Mouse (Mus musculus) neutrophil, adult 5-6 weeks (primary cell): ENCODE data around the gene Cd63. TPM values are rescaled to one million over a fixed set of nuclear protein-coding genes. Genes with fewer than 3 reads are reported as not detected.
A peak's percentile ranks its signal among the peaks of the same experiment; 100 is the strongest.

ENCODE experiments used
- ATAC-seq: fragments of 151-379, 151-347 bp; 2 replicates; pipeline ENCODE4 v1.8.0; 2017; ENCODE audit warnings: mild to moderate bottlenecking, moderate TSS enrichment; ENCODE audit not compliant: insufficient number of reproducible peaks, poor library complexity, low FRiP score, severe bottlenecking; ENCODE audit errors: extremely low read depth
- total RNA-seq: library from RNA; stranded (forward); fragments of 200-1000 nt; gene quantifications from 2 replicates; pipeline ENCODE4 v1.2.3, GENCODE M21; 2017

Cd63 gene
- total RNA-seq, 1 experiment from 2014 or later, result 30.5 TPM

DNA sequence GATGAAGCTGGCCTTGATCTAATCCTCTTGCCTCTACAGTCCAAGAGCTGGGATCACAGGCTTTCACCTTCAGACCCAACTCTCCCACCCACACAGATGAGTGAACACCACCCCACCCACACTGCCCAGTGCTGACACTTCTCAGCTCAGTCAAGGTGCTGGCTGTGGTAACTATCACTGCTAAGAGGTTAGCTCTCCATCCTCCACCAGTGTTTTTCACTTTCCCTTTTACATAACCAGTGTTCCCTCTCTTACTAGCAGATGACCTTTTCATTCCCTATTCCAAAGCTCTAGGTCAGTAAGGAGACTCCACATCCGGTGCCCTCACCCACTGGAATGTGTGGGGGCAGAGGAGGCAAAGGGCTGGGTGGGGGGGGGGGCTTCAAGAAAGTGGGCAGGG, 20.5 kb downstream of the Cd63 start:
- no peak for ATAC-seq

DNA sequence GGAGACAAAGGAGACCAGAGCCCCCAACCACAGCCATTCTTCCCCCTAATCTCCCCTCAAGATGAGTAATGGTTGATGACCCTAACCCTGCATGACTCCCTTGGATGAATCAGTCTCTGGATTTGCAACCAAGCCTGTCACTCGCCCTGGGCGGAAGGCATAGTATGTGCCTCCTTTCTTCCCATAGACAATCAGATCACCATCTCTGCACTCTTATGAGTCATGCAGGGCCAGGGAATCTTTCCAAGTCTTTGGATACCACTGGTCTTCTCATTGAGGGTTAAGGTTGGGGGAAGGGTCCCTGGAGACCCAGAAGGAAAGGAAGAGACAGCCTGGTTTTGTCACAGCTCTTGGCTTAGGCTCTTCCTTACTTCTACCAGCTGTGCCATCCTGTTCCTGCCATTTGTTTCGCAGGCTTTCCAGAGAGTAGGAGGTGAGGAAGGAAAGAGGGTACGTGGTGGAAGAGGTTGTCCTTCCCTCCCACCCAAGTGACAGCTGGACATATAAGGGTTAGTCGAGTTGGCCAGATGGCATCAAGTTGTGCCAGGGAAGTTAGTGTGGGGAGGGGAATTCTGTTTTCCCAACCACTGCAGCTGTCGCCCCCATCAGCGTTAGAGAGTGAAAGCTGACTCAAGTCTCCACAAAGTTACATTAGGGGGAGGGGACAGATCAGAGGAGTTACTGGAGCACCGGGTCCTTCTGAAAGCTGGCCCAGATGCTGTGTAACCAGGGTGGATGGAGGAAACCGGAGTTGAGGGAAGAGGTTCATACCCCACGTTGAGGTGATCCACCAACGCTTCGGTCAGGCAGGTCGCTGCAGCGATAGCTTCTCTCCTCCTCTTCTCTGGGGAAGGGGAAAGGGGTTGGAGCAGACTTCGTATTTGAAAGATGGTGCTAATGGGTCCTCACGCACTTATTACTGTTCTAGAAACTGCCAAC, 21.4 kb downstream of the Cd63 start:
- no peak for ATAC-seq

DNA sequence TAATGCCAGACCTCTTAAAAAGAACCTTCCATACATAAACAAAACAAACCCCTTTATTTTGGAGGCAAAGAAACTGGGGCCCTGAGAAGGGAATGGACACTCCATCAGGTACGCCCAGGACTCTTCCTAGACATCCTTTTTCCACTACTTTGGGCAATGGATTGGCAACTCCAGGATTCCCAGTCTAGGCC, 21.9 kb downstream of the Cd63 start, which contains the start of gene Rdh5:
Gene Rdh5, minus strand, starts transcription at position 67 of the 191 bp plus-strand sequence.
- ATAC-seq, result no peak

- peak; percentile 88 for ATAC-seq
These were observed 22.4 kb downstream of the Cd63 start for GRCm38 (mm10) chr10:128923013-128923691.

- ATAC-seq, result no peak
These were observed 23.1 kb downstream of the Cd63 start, which contains the start of gene Bloc1s1 for GRCm38 (mm10) chr10:128923935-128924334. Bloc1s1 (minus strand) TSS chr10:128924035.

DNA sequence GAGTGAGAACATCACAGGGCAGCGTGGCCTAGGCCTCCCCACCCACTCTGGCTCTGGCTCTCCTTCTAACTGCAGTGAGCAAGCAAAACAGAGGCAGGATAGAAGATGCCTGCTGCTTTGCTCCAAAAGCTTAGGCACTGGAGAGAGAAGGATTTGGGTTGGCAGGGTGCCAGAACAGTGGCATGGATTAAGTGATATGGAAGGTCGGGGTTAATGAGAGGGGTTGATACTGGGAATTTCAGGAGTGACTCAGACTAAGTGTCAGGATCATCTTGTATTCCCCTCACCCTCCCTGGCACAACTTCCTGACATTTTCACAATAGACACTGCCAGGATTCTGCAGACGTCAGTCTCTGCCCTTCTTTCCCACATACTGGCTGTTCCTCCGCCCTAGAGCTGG, 27.6 kb downstream of the Cd63 start:
- ATAC-seq, result no peak

- ATAC-seq, result no peak
These were observed 29.0 kb downstream of the Cd63 start for GRCm38 (mm10) chr10:128929638-128930378.

DNA sequence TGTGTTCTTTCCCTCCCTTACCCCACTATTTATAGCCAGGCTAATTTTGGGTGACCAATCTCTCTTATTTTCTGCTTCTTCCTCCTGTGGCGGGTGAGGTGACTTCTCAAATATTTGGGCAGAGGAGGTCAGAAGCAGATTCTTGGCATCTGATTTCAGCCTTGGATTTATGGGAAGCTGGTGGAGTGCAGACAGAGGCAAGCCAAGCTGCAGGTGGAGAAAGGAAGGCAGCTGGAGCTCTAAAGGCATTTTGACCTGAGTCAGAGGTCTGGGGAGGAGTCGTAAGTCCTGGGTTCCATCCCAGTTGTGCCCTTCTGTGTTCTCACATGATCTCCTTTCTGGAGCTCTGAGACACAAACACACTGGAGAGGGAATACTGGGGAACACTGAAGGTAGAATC, 30.7 kb downstream of the Cd63 start:
- ATAC-seq, result no peak

DNA sequence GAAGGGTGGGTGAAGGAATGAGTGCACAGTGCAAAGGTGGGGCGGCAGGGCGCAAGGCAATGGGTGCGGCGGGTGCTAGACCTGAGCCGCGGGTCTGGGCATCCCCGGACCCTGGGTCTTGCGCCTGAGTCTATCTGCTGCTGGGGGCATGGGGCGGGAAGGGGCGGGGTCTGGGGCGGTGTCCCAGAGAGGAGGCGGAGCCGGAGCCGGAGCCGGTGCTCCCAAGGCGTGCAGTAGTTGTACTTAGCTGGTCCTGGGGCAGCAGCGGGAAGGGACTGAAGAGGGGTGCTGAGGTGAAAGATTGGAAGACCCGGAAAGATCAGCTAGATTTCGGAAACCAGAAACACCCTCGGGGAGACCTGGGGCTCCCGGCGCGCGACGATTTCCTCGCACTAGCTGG, 32.8 kb downstream of the Cd63 start, which contains the start of gene Itga7:
Gene Itga7, plus strand, starts transcription at position 245 of the 400 bp plus-strand sequence.
- ATAC-seq, result no peak

DNA sequence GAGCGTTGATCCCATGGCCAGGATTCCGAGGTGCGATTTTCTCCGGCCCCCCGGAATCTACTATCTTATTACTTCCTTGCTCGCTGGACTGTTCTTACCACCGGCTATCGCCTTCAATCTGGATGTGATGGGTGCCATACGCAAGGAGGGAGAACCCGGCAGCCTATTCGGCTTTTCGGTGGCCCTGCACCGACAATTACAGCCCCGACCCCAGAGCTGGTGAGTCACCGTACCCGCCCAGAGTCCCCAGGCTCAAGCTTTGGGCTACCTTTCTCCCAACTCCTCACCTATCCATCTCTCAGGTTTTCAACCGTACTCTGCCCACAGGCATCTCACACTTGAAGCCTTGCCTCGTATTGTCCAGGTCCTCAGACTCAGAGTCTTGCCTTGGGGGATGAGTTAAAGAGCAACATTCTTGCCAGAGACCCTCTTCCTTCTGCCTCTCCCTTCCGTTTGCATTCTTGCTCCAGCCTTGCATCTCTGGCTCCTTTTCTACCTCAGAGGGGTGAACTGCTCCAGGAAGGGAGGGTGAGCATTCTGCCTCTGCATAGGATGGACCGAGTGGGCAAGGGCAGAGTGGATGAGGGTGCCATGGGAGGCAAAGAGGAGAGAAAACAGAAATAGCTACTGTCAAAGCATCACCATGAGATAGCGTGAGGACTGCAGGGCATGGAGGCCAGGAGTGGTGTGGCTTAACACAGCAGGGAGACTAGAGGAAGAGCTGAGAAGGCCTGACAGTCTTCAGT, 33.4 kb downstream of the Cd63 start:
- ATAC-seq, result no peak

GRCm38 (mm10) chr10:128934997-128935787, 34.4 kb downstream of the Cd63 start:
- ATAC-seq, result no peak

GRCm38 (mm10) chr10:128935826-128936440, 35.1 kb downstream of the Cd63 start:
- ATAC-seq, result no peak

GRCm38 (mm10) chr10:128937756-128938390, 37.1 kb downstream of the Cd63 start:
- ATAC-seq, result no peak

DNA sequence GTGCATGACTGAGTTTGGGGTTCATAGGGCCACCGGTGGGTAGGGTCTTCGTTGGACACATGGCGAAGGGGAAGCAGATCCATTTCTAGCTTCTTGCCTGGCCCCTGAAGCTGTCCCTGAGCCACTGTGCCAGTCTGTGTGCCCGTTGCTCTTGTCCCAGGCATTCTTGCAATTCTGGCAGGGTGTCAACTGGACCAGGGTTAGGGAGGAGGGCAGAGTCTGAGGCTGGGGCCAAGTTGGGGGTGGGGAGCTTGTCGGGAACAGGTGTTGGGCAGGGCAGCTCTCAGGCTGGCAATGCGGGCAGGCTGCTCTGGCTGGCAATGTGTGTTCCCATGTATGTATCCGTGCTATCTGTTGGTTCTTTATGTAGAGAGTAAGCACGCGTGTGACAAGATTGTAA, 37.7 kb downstream of the Cd63 start:
- no peak for ATAC-seq

- ATAC-seq, result no peak
These were observed 38.2 kb downstream of the Cd63 start for GRCm38 (mm10) chr10:128938974-128939373.

DNA sequence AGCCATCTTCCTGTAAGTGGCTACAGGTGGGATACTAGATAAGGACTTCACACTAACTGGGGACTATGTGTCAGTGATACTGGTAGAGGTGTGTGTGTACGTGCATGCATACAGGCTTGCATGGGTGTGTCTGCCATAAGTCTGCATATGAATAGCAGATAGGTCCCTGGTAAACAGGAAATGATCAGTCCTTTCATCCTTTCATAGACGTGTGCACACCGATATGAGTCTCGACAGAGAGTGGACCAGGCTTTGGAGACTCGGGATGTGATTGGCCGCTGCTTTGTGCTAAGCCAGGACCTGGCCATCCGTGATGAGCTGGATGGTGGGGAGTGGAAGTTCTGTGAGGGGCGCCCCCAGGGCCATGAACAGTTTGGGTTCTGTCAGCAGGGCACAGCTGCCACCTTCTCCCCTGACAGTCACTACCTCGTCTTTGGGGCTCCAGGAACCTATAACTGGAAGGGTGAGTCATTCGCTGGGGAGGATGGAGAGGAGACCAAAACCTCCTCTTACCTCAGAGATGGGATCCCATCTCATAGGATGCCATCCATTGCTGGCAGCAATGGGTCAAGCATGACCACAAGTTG, 39.8 kb downstream of the Cd63 start:
- no peak for ATAC-seq

DNA sequence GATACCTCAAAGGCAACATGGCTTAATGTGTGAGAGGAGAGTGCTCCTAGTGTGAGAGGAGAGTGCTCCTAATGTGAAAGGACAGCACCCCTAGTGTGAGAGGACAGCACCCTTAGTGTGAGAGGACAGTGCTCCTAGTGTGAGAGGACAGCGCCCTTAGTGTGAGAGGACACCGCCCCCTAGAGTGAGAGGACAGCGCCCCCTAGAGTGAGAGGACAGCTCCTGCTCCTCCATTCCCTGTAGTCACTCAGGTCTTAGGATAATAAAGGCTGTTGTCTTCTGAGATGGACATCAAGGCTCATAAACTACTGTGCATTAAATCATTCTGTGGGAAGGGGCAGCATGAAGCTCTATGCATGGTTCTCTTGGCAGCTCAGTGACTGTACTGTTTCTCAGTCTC, 44.9 kb downstream of the Cd63 start:
- ATAC-seq, result no peak
